Mouse (Mus musculus): ENCODE results near the gene Aoah.

Gene Aoah

GRCm38 (mm10) chr13:21050118-21050517, 256.2 kb downstream of the Aoah start:
- no peak for DNase-seq (ENCODE audit: extremely low read depth, low read depth, low spot score)

DNA sequence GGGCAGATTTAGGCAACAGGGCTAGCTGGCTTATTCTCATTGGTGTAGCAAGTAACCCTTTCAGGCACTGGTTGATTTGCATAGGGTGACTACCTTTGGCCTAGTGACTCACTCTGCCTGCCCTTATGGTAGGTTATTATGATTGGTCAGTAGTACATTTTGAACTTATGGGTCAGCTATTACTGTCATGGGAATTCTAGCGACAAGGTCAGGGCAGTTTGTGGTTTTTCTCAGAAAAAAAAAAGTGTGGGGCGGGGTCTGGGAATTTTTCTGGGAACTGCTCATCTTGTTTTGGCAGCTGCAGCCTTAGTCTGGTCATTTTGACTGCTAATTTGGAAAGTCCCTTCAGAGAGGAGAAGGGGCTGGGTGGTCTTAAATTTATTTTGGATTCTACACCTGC, 272.1 kb downstream of the Aoah start:
- DNase-seq (ENCODE audit: extremely low read depth, low read depth, low spot score): no peak

DNA sequence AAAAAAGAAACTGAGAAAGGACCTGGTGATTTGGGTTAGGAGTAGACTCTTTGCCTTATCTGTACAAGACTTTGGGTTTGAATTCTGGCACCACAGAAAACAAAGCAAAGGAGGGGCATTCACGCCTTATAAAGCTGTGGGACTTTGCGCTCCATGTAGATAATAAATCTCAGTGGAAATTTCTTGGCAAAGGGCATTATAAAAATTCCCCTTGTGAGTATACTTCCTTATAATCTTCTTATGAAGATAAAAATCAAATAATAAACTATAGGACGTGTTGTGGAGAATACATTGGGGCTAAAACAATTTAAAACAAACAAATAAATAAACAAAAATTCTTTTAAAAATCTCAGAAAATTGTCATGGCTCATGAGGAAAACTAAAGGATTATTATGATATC, 280.9 kb downstream of the Aoah start, which contains the start of gene Olfr1370:
Olfr1370 (minus strand) TSS at position 101 of the 400 bp plus-strand sequence.
- no peak for DNase-seq (ENCODE audit: extremely low read depth, low read depth, low spot score)

- no peak for DNase-seq (ENCODE audit: extremely low read depth, low read depth, low spot score)
Measured at GRCm38 (mm10) chr13:21082686-21083085, 288.8 kb downstream of the Aoah start.
